Mouse (Mus musculus) CH12.LX (cell line): ENCODE measurements around the gene Wasl. TPM values are rescaled to one million over a fixed set of nuclear protein-coding genes. Genes with fewer than 3 reads are reported as not detected.

Source experiments
- DNase-seq: peaks from one replicate; pipeline ENCODE4 v3.0.0-alpha.2; 2013; ENCODE audit errors: extremely low read depth
- H3K27ac ChIP-seq: 2 replicates; pipeline ENCODE4 v1.5.1; 2012; ENCODE audit warnings: low read depth, mild to moderate bottlenecking, control low read depth, moderate library complexity; ENCODE audit not compliant: insufficient read depth
- H3K27me3 ChIP-seq: replicated peaks from 2 replicates; pipeline ENCODE3; 2012; ENCODE audit warnings: inconsistent platforms
- H3K36me3 ChIP-seq, 2 experiments: replicated peaks in 1 of 2; 2 replicates each; pipeline versions ENCODE3 to v1.6.1; 2012; ENCODE audit warnings: inconsistent platforms in 1 of 2, low read length in 1 of 2, mild to moderate bottlenecking in 1 of 2, mixed read lengths in 1 of 2, moderate library complexity in 1 of 2; ENCODE audit not compliant: control insufficient read depth in 1 of 2, insufficient read depth in 1 of 2
- H3K4me1 ChIP-seq, 2 experiments: 2 replicates each; pipeline ENCODE4 v1.6.1; 2012; ENCODE audit warnings: inconsistent platforms in 1 of 2, moderate library complexity in 1 of 2; ENCODE audit not compliant: insufficient read depth in 2 of 2, control insufficient read depth in 1 of 2
- H3K4me2 ChIP-seq: 2 replicates; pipeline ENCODE4 v1.6.1; 2012; ENCODE audit warnings: low read depth, mild to moderate bottlenecking, control low read depth; ENCODE audit not compliant: poor library complexity, insufficient read depth, severe bottlenecking
- H3K4me3 ChIP-seq, 3 experiments: fragments of 150-350 bp in 1 of 3; sonication (generic) in 1 of 3; replicated peaks in 1 of 3; 2 replicates each; pipeline versions ENCODE3 to v1.5.1; 2011 to 2012; ENCODE audit warnings: low read depth in 2 of 3, low read length in 2 of 3, mild to moderate bottlenecking in 2 of 3, moderate library complexity in 2 of 3, control low read depth in 1 of 3, improper control_type of control experiment in 1 of 3, inconsistent platforms in 1 of 3, mixed read lengths in 1 of 3; ENCODE audit not compliant: poor library complexity in 1 of 3
- H3K79me2 ChIP-seq: replicated peaks from 2 replicates; pipeline ENCODE4 v1.6.1; 2012; ENCODE audit warnings: mild to moderate bottlenecking, moderate library complexity; ENCODE audit not compliant: control insufficient read depth, poor library complexity, insufficient read depth, severe bottlenecking; ENCODE audit errors: extremely low read depth
- H3K9ac ChIP-seq: 2 replicates; pipeline ENCODE4 v1.6.1; 2012; ENCODE audit warnings: low read depth, mild to moderate bottlenecking, control low read depth, moderate library complexity; ENCODE audit not compliant: insufficient read depth
- H3K9me3 ChIP-seq: replicated peaks from 2 replicates; pipeline ENCODE3; 2012; ENCODE audit warnings: low read length, inconsistent platforms, mixed read lengths
- BHLHE40 ChIP-seq: IDR thresholded peaks from 2 replicates; pipeline ENCODE4 v1.6.1; 2011; ENCODE audit warnings: mild to moderate bottlenecking, low read depth, low read length, improper control_type of control experiment
- CHD2 ChIP-seq: IDR thresholded peaks from 2 replicates; pipeline ENCODE4 v1.6.1; 2011; ENCODE audit warnings: low read length, improper control_type of control experiment
- E2F4 ChIP-seq: IDR thresholded peaks from 2 replicates; pipeline ENCODE4 v1.6.1; 2011; ENCODE audit warnings: low read depth, low read length, improper control_type of control experiment; ENCODE audit not compliant: insufficient replicate concordance
- ELF1 ChIP-seq: IDR thresholded peaks from 2 replicates; pipeline ENCODE4 v1.6.1; 2014; ENCODE audit warnings: low read depth, mild to moderate bottlenecking, inconsistent platforms, low read length, improper control_type of control experiment
- HCFC1 ChIP-seq: IDR thresholded peaks from 2 replicates; pipeline ENCODE4 v1.6.1; 2012; ENCODE audit warnings: low read depth, mild to moderate bottlenecking, inconsistent platforms, low read length, improper control_type of control experiment
- IRF4 ChIP-seq: IDR thresholded peaks from 2 replicates; pipeline ENCODE4 v1.6.1; 2014; ENCODE audit warnings: low read depth, mild to moderate bottlenecking, inconsistent platforms, low read length, improper control_type of control experiment
- JUND ChIP-seq: conservative IDR thresholded peaks from 2 replicates; pipeline ENCODE4 v1.6.1; 2011; ENCODE audit warnings: low read depth, low read length, improper control_type of control experiment
- KAT2A ChIP-seq: IDR thresholded peaks from 2 replicates; pipeline ENCODE4 v1.6.1; 2012; ENCODE audit warnings: low read length, improper control_type of control experiment, inconsistent platforms; ENCODE audit not compliant: insufficient replicate concordance
- MYC ChIP-seq: IDR thresholded peaks from 2 replicates; pipeline ENCODE4 v1.6.1; 2011; ENCODE audit warnings: low read depth, mild to moderate bottlenecking, improper control_type of control experiment, low read length
- PAX5 ChIP-seq: IDR thresholded peaks from 2 replicates; pipeline ENCODE4 v1.6.1; 2012; ENCODE audit warnings: low read length, inconsistent platforms, mixed read lengths
- POLR2A ChIP-seq: IDR thresholded peaks from 2 replicates; pipeline ENCODE4 v1.6.1; 2011; ENCODE audit warnings: low read depth, mild to moderate bottlenecking, improper control_type of control experiment, low read length
- SMC3 ChIP-seq: IDR thresholded peaks from 2 replicates; pipeline ENCODE4 v1.6.1; 2011; ENCODE audit warnings: low read depth, low read length, improper control_type of control experiment
- TBP ChIP-seq: conservative IDR thresholded peaks from 2 replicates; pipeline ENCODE4 v1.6.1; 2011; ENCODE audit warnings: low read depth, low read length, improper control_type of control experiment
- TCF12 ChIP-seq: IDR thresholded peaks from 2 replicates; pipeline ENCODE4 v1.6.1; 2014; ENCODE audit warnings: low read depth, mild to moderate bottlenecking, inconsistent platforms, low read length, improper control_type of control experiment
- USF2 ChIP-seq: conservative IDR thresholded peaks from 2 replicates; pipeline ENCODE4 v1.6.1; 2011; ENCODE audit warnings: low read depth, low read length, improper control_type of control experiment
- ZC3H11A ChIP-seq: IDR thresholded peaks from 2 replicates; pipeline ENCODE4 v1.6.1; 2012; ENCODE audit warnings: low read depth, mild to moderate bottlenecking, inconsistent platforms, low read length, improper control_type of control experiment
- ZKSCAN1 ChIP-seq: IDR thresholded peaks from 2 replicates; pipeline ENCODE4 v1.6.1; 2012; ENCODE audit warnings: low read depth, inconsistent platforms, low read length, improper control_type of control experiment, borderline replicate concordance
- ZMIZ1 ChIP-seq: IDR thresholded peaks from 2 replicates; pipeline ENCODE4 v1.6.1; 2012; ENCODE audit warnings: low read depth, mild to moderate bottlenecking, inconsistent platforms, low read length, improper control_type of control experiment
- ZNF384 ChIP-seq: IDR thresholded peaks from 2 replicates; pipeline ENCODE4 v1.6.1; 2012; ENCODE audit warnings: low read depth, low read length, improper control_type of control experiment, inconsistent platforms
- dilution Hi-C: fragments of 300-500 bp; cut with MboI; formaldehyde crosslinking; loops from 2 replicates; pipeline ENCODE4 v1.14.3; 2020; ENCODE audit warnings: low sequenced_read_pairs; ENCODE audit not compliant: extremely low pct_unique_long_range_greater_than_20kb, extremely low pct_ligation_motif_present
- in situ Hi-C: fragments of 300-500 bp; cut with MboI; formaldehyde crosslinking; loops from 3 replicates; pipeline ENCODE4 v1.14.3; 2019; ENCODE audit warnings: low sequenced_read_pairs, low pct_ligation_motif_present, low pct_unique_long_range_greater_than_20kb, mixed read lengths
- polyA plus RNA-seq: library from polyadenylated mRNA; unstranded; fragments of >175 nt; gene quantifications from 2 replicates; pipeline ENCODE4 v1.2.1, GENCODE M21; 2012; ENCODE audit warnings: low read depth; ENCODE audit not compliant: insufficient read length
- total RNA-seq, 2 experiments: library from RNA; depleted of rRNA; stranded (reverse); fragments of 300-350 nt in 1 of 2; fragments of >200 nt in 1 of 2; gene quantifications; 2 replicates each; pipeline ENCODE4 v1.2.3; 2012 to 2014

Gene Wasl
- total and polyA plus RNA-seq, 3 experiments, result 3.9 to 8.4 (median 7.6) TPM

GRCm38 (mm10) chr6:24651538-24651937 is 13.3 kb downstream of the Wasl start:
- no peak overlapping the region for H3K4me3 ChIP-seq
- TF ChIP-seq ELF1 (no peak), ZKSCAN1 (no peak), SMC3 (no peak), TCF12 (no peak), POLR2A (no peak), ZMIZ1 (no peak)
- in situ Hi-C loops (no loop called here), dilution Hi-C loops (no loop called here)
- H3K4me2 ChIP-seq, result no peak overlapping the region
- DNase-seq, result no peak
- H3K4me1 ChIP-seq, result peaks cover 0 to 29% of the 10 kb centered on the region in 2 experiments; a peak in 2 of 4 replicates
- H3K27me3 ChIP-seq, result no peaks in the 10 kb centered on the region
- H3K9ac ChIP-seq, result no peak overlapping the region
- no peak overlapping the region for H3K27ac ChIP-seq
- H3K79me2 ChIP-seq, result peaks cover 27% of the 10 kb centered on the region
- H3K36me3 ChIP-seq, result peaks cover 0 to 12% of the 10 kb centered on the region in 2 experiments
- no peaks in the 10 kb centered on the region for H3K9me3 ChIP-seq

GRCm38 (mm10) chr6:24650719-24651118 is 14.1 kb downstream of the Wasl start:
- no peak overlapping the region for H3K27ac ChIP-seq
- dilution Hi-C loops (no loop called here), in situ Hi-C loops (no loop called here)
- no peaks in the 10 kb centered on the region for H3K9me3 ChIP-seq
- no peak overlapping the region for H3K9ac ChIP-seq
- no peak for DNase-seq
- H3K4me2 ChIP-seq, result no peak overlapping the region
- H3K4me3 ChIP-seq, result no peak overlapping the region
- no peaks in the 10 kb centered on the region for H3K27me3 ChIP-seq
- no peak for TF ChIP-seq PAX5
- TF ChIP-seq TBP, result no peak
- no peak for TF ChIP-seq HCFC1
- TF ChIP-seq BHLHE40, result no peak
- no peak for TF ChIP-seq USF2
- TF ChIP-seq KAT2A, result no peak
- TF ChIP-seq ZNF384, result no peak
- no peak for TF ChIP-seq E2F4
- TF ChIP-seq POLR2A, result no peak
- TF ChIP-seq IRF4, result no peak
- TF ChIP-seq JUND, result no peak
- TF ChIP-seq CHD2, result no peak
- no peak for TF ChIP-seq MYC
- no peak for TF ChIP-seq ZC3H11A
- H3K36me3 ChIP-seq, result peaks cover 0 to 10% of the 10 kb centered on the region in 2 experiments
- H3K79me2 ChIP-seq, result peaks cover 24% of the 10 kb centered on the region
- peaks cover 0 to 28% of the 10 kb centered on the region in 2 experiments; a peak in 3 of 4 replicates for H3K4me1 ChIP-seq
